Mouse (Mus musculus) neural tube, embryonic 11.5 days (tissue): ENCODE results near the gene Pdxp. TPM values are rescaled to one million over a fixed set of nuclear protein-coding genes. Genes with fewer than 3 reads are reported as not detected.

Experiments
- ATAC-seq: fragments of 200-750 bp; cut with Nextera tagmentation; 2 replicates; pipeline ENCODE4 v1.8.0; 2017; ENCODE audit warnings: moderate number of reproducible peaks, mild to moderate bottlenecking, moderate TSS enrichment, moderate library complexity; ENCODE audit not compliant: insufficient read depth, low FRiP score, low TSS enrichment
- DNase-seq: peaks from one replicate; pipeline ENCODE4 v3.0.0-alpha.2; 2015; ENCODE audit warnings: low spot score
- H3K27ac ChIP-seq: fragments of 300-500 bp; sonication (generic); 2 replicates; pipeline ENCODE4 v1.5.1; 2014; ENCODE audit warnings: low read depth, mild to moderate bottlenecking, low read length
- H3K27me3 ChIP-seq: fragments of 300-500 bp; sonication (generic); 2 replicates; pipeline ENCODE4 v1.6.1; 2014; ENCODE audit warnings: mild to moderate bottlenecking, low read length, mixed read lengths; ENCODE audit not compliant: control insufficient read depth, insufficient read depth
- H3K36me3 ChIP-seq: fragments of 300-500 bp; sonication (generic); 2 replicates; pipeline ENCODE4 v1.6.1; 2014; ENCODE audit warnings: mild to moderate bottlenecking, low read length, moderate library complexity, mixed read lengths; ENCODE audit not compliant: control insufficient read depth, insufficient read depth
- H3K4me1 ChIP-seq: fragments of 300-500 bp; sonication (generic); 2 replicates; pipeline ENCODE4 v1.6.1; 2014; ENCODE audit warnings: low read length, mixed read lengths; ENCODE audit not compliant: control insufficient read depth, insufficient read depth
- H3K4me2 ChIP-seq: fragments of 300-500 bp; sonication (generic); 2 replicates; pipeline ENCODE4 v1.6.1; 2014; ENCODE audit warnings: low read depth, mild to moderate bottlenecking, moderate library complexity
- H3K4me3 ChIP-seq: fragments of 300-500 bp; sonication (generic); 2 replicates; pipeline ENCODE4 v1.5.1; 2014; ENCODE audit warnings: low read depth, low read length
- H3K9ac ChIP-seq: fragments of 300-500 bp; sonication (generic); 2 replicates; pipeline ENCODE4 v1.6.1; 2014; ENCODE audit warnings: mild to moderate bottlenecking, low read length
- H3K9me3 ChIP-seq: fragments of 300-500 bp; sonication (generic); 2 replicates; pipeline ENCODE4 v1.6.1; 2016; ENCODE audit warnings: low read length; ENCODE audit not compliant: control insufficient read depth
- WGBS: fragments of 180-500 bp; shearing (Covaris S2); extraction: QIAGEN DNeasy Blood & Tissue Kit; methylation state at CpG from one replicate; pipeline ENCODE4 v1.1.7; 2014; 5-methylcytosine and 5-hydroxymethylcytosine counted together
- microRNA-seq: library from miRNA; unstranded; fragments of <30 nt; microRNA quantifications from one replicate; pipeline ENCODE4, GENCODE M21; 2016
- polyA plus RNA-seq: library from polyadenylated mRNA; unstranded; fragments of >200 nt; fragmentation: Nextera tagmentation; extraction: Ambion mirVana; gene quantifications from 2 replicates; pipeline ENCODE4 v1.2.1, GENCODE M21; 2014

Gene Pdxp
- polyA plus RNA-seq, 1 experiment from 2014 or later = 34.9 TPM

DNA sequence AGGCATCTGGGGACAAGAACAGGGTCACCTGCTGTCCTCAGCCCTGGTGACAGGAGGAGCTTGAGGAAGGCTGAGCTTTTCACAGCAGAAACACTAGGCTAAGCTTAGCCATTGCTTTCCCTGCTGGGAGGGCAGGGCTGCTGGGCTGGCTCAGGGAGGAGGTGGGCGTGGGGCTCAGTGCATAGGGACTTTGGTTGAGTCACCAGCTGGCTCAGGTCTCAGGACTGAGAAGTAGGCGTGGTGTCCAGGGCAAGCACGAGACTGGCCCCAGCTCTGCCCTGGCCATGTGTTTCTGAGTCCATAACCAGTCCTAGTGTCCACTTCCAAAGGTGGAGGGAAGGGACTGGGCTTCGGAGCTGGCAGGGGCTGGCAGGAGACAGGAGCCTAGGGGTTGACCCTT, 46.4 kb downstream of the Pdxp start:
- no peak overlapping the region for H3K9ac ChIP-seq
- no peak for ATAC-seq
- no peaks in the 10 kb centered on the region for H3K27me3 ChIP-seq
- no peak overlapping the region for H3K27ac ChIP-seq
- no peak overlapping the region for H3K4me3 ChIP-seq
- H3K36me3 ChIP-seq = peaks cover 9% of the 10 kb centered on the region; the same call in 1 of the 2 replicates
- H3K4me1 ChIP-seq = no peaks in the 10 kb centered on the region
- DNase-seq = no peak
- no peak overlapping the region for H3K4me2 ChIP-seq
- H3K9me3 ChIP-seq = no peaks in the 10 kb centered on the region
- 79% methylated on average over 4 of the region's 4 CpGs for WGBS

DNA sequence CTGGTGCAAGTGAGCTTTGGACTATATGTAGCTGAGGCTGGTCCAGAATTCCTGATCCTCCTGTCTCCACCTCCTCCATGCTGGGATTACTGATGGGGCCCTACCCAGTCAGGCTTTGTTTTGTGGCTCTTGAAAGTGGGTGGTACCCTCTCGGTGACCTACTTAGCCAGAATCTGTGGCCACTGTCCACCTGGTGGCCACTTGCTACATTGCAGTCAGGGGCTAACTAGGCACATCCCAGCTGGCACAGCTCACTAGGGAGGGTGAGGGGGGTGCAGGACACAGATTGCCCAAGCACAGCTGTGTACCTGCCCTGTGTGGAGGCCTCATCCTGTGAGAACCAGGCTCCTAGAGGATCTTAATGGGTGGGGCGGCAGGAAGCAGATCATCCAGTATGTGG, 49.2 kb downstream of the Pdxp start:
- Histone ChIP-seq H3K9ac (no peak overlapping the region), H3K4me1 (no peaks in the 10 kb centered on the region), H3K4me2 (no peak overlapping the region), H3K27ac (no peak overlapping the region), H3K4me3 (no peak overlapping the region), H3K9me3 (no peaks in the 10 kb centered on the region), H3K36me3 (peaks cover 14% of the 10 kb centered on the region; the same call in 1 of the 2 replicates), H3K27me3 (no peaks in the 10 kb centered on the region)
- DNase-seq (peak; percentile 73), ATAC-seq (peak; percentile 48)
- WGBS = 33% methylated on average over 2 of the region's 2 CpGs

Small RNAs within 50 kb of the gene (microRNA-seq; reads per million reads assigned to microRNA genes)
- not detected for gene Mir6955

Other genes starting within 250 kb of the Pdxp start
- 0.15 and 0.73 TPM in 2 replicates for gene Elfn2, start 195.1 kb upstream of the Pdxp start, polyA plus RNA-seq
- gene Mfng, start 140.4 kb upstream of the Pdxp start, polyA plus RNA-seq = 34.1 and 34.9 TPM in 2 replicates
- 3.3 and 3.7 TPM in 2 replicates for gene Card10, start 110.9 kb upstream of the Pdxp start, polyA plus RNA-seq
- 14.0 and 15.1 TPM in 2 replicates for gene Cdc42ep1, start 71.3 kb upstream of the Pdxp start, polyA plus RNA-seq
- gene Lgals2, start 58.4 kb upstream of the Pdxp start, polyA plus RNA-seq = not detected in 2 replicates
- gene Gga1, start 36.7 kb upstream of the Pdxp start, polyA plus RNA-seq = 36.4 and 37.0 TPM in 2 replicates
- 0.27 TPM in 1 of 2 replicates, not detected in the other for gene Gm49510, start 14.3 kb upstream of the Pdxp start, polyA plus RNA-seq
- 14.4 and 15.3 TPM in 2 replicates for gene Sh3bp1, start 14.2 kb upstream of the Pdxp start, polyA plus RNA-seq
- 263 and 311 TPM in 2 replicates for gene Lgals1, start 12.8 kb downstream of the Pdxp start, polyA plus RNA-seq
- 55.9 and 58.8 TPM in 2 replicates for gene Nol12, start 21.0 kb downstream of the Pdxp start, polyA plus RNA-seq
- gene Triobp, start 33.8 kb downstream of the Pdxp start, polyA plus RNA-seq = 42.4 and 46.4 TPM in 2 replicates
- gene H1f0, start 114.5 kb downstream of the Pdxp start, polyA plus RNA-seq = 289 and 340 TPM in 2 replicates
- gene Galr3, start 128.0 kb downstream of the Pdxp start, polyA plus RNA-seq = not detected in 2 replicates
- gene Ankrd54, start 149.0 kb downstream of the Pdxp start, polyA plus RNA-seq = 59.5 and 65.6 TPM in 2 replicates
- 250 and 259 TPM in 2 replicates for gene Eif3l, start 161.3 kb downstream of the Pdxp start, polyA plus RNA-seq
- gene Micall1, start 195.0 kb downstream of the Pdxp start, polyA plus RNA-seq = 6.8 and 7.9 TPM in 2 replicates
- 301 and 311 TPM in 2 replicates for gene Polr2f, start 227.1 kb downstream of the Pdxp start, polyA plus RNA-seq
- gene 1700088E04Rik, start 227.3 kb downstream of the Pdxp start, polyA plus RNA-seq = 8.8 and 9.4 TPM in 2 replicates